In the genomic region with DNA sequence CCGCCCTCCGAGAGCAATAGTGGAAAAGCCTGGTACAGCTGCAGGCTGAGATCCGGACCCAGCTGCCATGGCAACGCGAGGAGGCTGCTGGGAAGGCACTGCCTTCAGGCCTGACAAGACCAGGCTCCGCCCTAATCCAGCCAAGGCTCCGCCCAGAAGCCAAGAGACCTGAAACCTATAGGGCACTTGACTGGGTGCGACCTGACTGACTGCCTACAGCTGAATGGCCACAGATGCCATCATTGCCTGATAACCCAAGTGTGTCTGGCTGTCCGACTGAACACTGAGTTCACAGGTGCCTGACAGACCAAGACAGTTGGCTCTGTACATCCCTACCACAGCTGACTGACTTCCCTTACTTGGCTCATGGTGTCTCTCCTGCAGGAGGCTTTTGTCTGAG, we compare ENCODE assay signal across 7 mouse cellular contexts. TPM values are rescaled to one million over a fixed set of nuclear protein-coding genes. Genes with fewer than 3 reads are reported as not detected.
DNase-seq lines count a peak whose midpoint lies in the region; ATAC-seq and TF ChIP-seq lines count a peak whose summit lies in the region.

No protein-coding gene starts in this region.

- H3K9me3 ChIP-seq in ES-E14 (ENCODE audit: control insufficient read depth, insufficient read depth, low read depth, low read length) = no peaks in the 10 kb centered on the region
- no peaks in the 10 kb centered on the region for H3K9me3 ChIP-seq in forebrain, embryonic 13.5 days (replicated peaks)
- no peaks in the 10 kb centered on the region for H3K9me3 ChIP-seq in kidney, postnatal 0 days (replicated peaks; ENCODE audit: low read length)
- H3K9me3 ChIP-seq in liver, embryonic 13.5 days (replicated peaks) = no peaks in the 10 kb centered on the region
- no peaks in the 10 kb centered on the region for H3K9me3 ChIP-seq in neural tube, embryonic 15.5 days (replicated peaks)

- no peak overlapping the region for H3K9ac ChIP-seq in ES-E14 (ENCODE audit: insufficient read depth, low read depth, low read length, poor library complexity, severe bottlenecking)
- peak overlapping the region; percentile 50 for H3K9ac ChIP-seq in forebrain, embryonic 13.5 days
- no peak overlapping the region for H3K9ac ChIP-seq in kidney, postnatal 0 days (ENCODE audit: low read depth, low read length)
- no peak overlapping the region for H3K9ac ChIP-seq in liver, embryonic 13.5 days
- H3K9ac ChIP-seq in neural tube, embryonic 15.5 days (replicated peaks) = no peak overlapping the region; the same call in 1 of the 2 replicates

- H3K27ac ChIP-seq in ES-E14 (ENCODE audit: insufficient read depth, low read depth, low read length, poor library complexity, severe bottlenecking) = no peak overlapping the region
- peak overlapping the region; percentile 49; the same call in 1 of the 2 replicates for H3K27ac ChIP-seq in forebrain, embryonic 13.5 days
- H3K27ac ChIP-seq in kidney, postnatal 0 days = no peak overlapping the region
- no peak overlapping the region for H3K27ac ChIP-seq in liver, embryonic 13.5 days
- H3K27ac ChIP-seq in neural tube, embryonic 15.5 days (replicated peaks) = peak overlapping the region; percentile 70; the same call in 1 of the 2 replicates
- H3K27ac ChIP-seq in thymus, adult 2 months (ENCODE audit: control insufficient read depth, insufficient read depth, low read length) = no peak overlapping the region

- H3K36me3 ChIP-seq in ES-E14 (ENCODE audit: control insufficient read depth, insufficient read depth, low read length, poor library complexity, severe bottlenecking) = no peaks in the 10 kb centered on the region
- no peaks in the 10 kb centered on the region for H3K36me3 ChIP-seq in forebrain, embryonic 13.5 days (ENCODE audit: poor library complexity, severe bottlenecking)
- H3K36me3 ChIP-seq in kidney, postnatal 0 days (ENCODE audit: insufficient read depth, low read length) = no peaks in the 10 kb centered on the region
- no peaks in the 10 kb centered on the region for H3K36me3 ChIP-seq in liver, embryonic 13.5 days
- H3K36me3 ChIP-seq in neural tube, embryonic 15.5 days = no peaks in the 10 kb centered on the region
- no peaks in the 10 kb centered on the region for H3K36me3 ChIP-seq in thymus, adult 2 months (ENCODE audit: control insufficient read depth, insufficient read depth, low read length)

- TF ChIP-seq CTCF in kidney, postnatal 0 days (IDR thresholded peaks at IDR 0.05; ENCODE audit: low read depth) = no peak
- no peak for TF ChIP-seq CTCF in thymus, adult 2 months (IDR thresholded peaks at IDR 0.05; ENCODE audit: borderline replicate concordance, control insufficient read depth, extremely low read depth, insufficient read depth, low read length, poor library complexity)

- no peaks in the 10 kb centered on the region for H3K27me3 ChIP-seq in forebrain, embryonic 13.5 days
- no peaks in the 10 kb centered on the region for H3K27me3 ChIP-seq in kidney, postnatal 0 days (ENCODE audit: insufficient read depth, low read length)
- H3K27me3 ChIP-seq in liver, embryonic 13.5 days = 0 out of 2 replicates have a peak, but pooled peaks cover 2% of the 10 kb centered on the region
- no peaks in the 10 kb centered on the region for H3K27me3 ChIP-seq in neural tube, embryonic 15.5 days (replicated peaks)
- no peaks in the 10 kb centered on the region for H3K27me3 ChIP-seq in thymus, adult 2 months (ENCODE audit: control insufficient read depth, insufficient read depth, low read length)

- peaks cover 2 to 7% of the 10 kb centered on the region in 2 experiments; a peak in 2 of 4 replicates for H3K4me1 ChIP-seq in ES-E14 (ENCODE audit: control insufficient read depth in 2 of 2, insufficient read depth in 2 of 2, low read length in 2 of 2, poor library complexity in 1 of 2)
- H3K4me1 ChIP-seq in forebrain, embryonic 13.5 days = peaks cover 11% of the 10 kb centered on the region
- H3K4me1 ChIP-seq in kidney, postnatal 0 days (replicated peaks; ENCODE audit: insufficient read depth, low read length) = no peaks in the 10 kb centered on the region
- H3K4me1 ChIP-seq in liver, embryonic 13.5 days (replicated peaks) = peaks cover 7% of the 10 kb centered on the region
- H3K4me1 ChIP-seq in neural tube, embryonic 15.5 days = peaks cover 10% of the 10 kb centered on the region
- peaks cover 9% of the 10 kb centered on the region for H3K4me1 ChIP-seq in thymus, adult 2 months (replicated peaks; ENCODE audit: control insufficient read depth, insufficient read depth, low read length)

- TF ChIP-seq POLR2A in thymus, adult 2 months (IDR thresholded peaks at IDR 0.05; ENCODE audit: control insufficient read depth, extremely low read depth, insufficient read depth, low read length, poor library complexity) = no peak

- 5% methylated on average over 9 of the region's 9 CpGs for WGBS in forebrain, embryonic 13.5 days
- 5% methylated on average over 9 of the region's 9 CpGs for WGBS in kidney, postnatal 0 days
- 7% methylated on average over 9 of the region's 9 CpGs for WGBS in liver, embryonic 13.5 days (ENCODE audit: insufficient replicate concordance)
- WGBS in neural tube, embryonic 15.5 days = 4% methylated on average over 9 of the region's 9 CpGs
- WGBS in thymus, adult 2 months = 7% methylated on average over 9 of the region's 9 CpGs

- in situ Hi-C loops in ES-E14 (cut with MboI; ENCODE audit: low sequenced_read_pairs in 2 of 2, unreplicated experiment in 2 of 2) = no loop called here

- ATAC-seq in forebrain, embryonic 13.5 days = peak; percentile 94
- ATAC-seq in kidney, postnatal 0 days (replicated peaks; ENCODE audit: low FRiP score, low read depth) = peak; percentile 85
- peak; percentile 82 for ATAC-seq in liver, embryonic 13.5 days (ENCODE audit: low read depth)
- peak; percentile 93 for ATAC-seq in neural tube, embryonic 15.5 days (ENCODE audit: low FRiP score)

- H3K4me3 ChIP-seq in ES-E14 (ENCODE audit: insufficient read depth in 1 of 2, low read depth in 1 of 2, low read length in 2 of 2, poor library complexity in 1 of 2, severe bottlenecking in 1 of 2) = no peak overlapping the region
- H3K4me3 ChIP-seq in forebrain, embryonic 13.5 days = 0 out of 2 replicates have a peak overlapping the region, but pooled peaks have one; percentile 20
- no peak overlapping the region for H3K4me3 ChIP-seq in kidney, postnatal 0 days (replicated peaks; ENCODE audit: low read depth, low read length)
- no peak overlapping the region for H3K4me3 ChIP-seq in liver, embryonic 13.5 days (replicated peaks)
- H3K4me3 ChIP-seq in neural tube, embryonic 15.5 days (replicated peaks) = peak overlapping the region; percentile 12; the same call in 1 of the 2 replicates
- no peak overlapping the region for H3K4me3 ChIP-seq in thymus, adult 2 months (ENCODE audit: control insufficient read depth, insufficient read depth, low read length)

- DNase-seq in B cell, adult 2 months = peak; percentile 76 to 77
- DNase-seq in ES-E14 (ENCODE audit: low read depth, low spot score) = peak; percentile 90
- peak; percentile 61 for DNase-seq in kidney, postnatal 0 days (ENCODE audit: low spot score)
- DNase-seq in liver, embryonic 13.5 days = peak; percentile 61
- DNase-seq in thymus, adult 2 months = peak; percentile 55

- peak overlapping the region; percentile 51 for H3K4me2 ChIP-seq in forebrain, embryonic 13.5 days
- peak overlapping the region; percentile 23; the same call in 1 of the 2 replicates for H3K4me2 ChIP-seq in kidney, postnatal 0 days (ENCODE audit: low read length)
- H3K4me2 ChIP-seq in liver, embryonic 13.5 days = no peak overlapping the region
- peak overlapping the region; percentile 48 for H3K4me2 ChIP-seq in neural tube, embryonic 15.5 days

TF ChIP-seq in ES-E14, 5 proteins besides CTCF, POLR2A, EP300 and RAD21:
- TF ChIP-seq ZNF384 (IDR thresholded peaks at IDR 0.05; ENCODE audit: low read depth, low read length) (no peak), MAFK (IDR thresholded peaks at IDR 0.05; ENCODE audit: insufficient read depth, low read depth, low read length) (no peak), ZC3H11A (IDR thresholded peaks at IDR 0.05; ENCODE audit: borderline replicate concordance, low read depth, low read length) (peak; percentile 7; the same call in 1 of the 2 replicates), CHD2 (IDR thresholded peaks at IDR 0.05; ENCODE audit: low read depth, low read length) (no peak), HCFC1 (IDR thresholded peaks at IDR 0.05; ENCODE audit: borderline replicate concordance, insufficient read depth, low read length) (no peak)

RNA-seq across cellular contexts. Expression of a gene that starts 19.4 kb away (rescaled TPM):
- total RNA-seq in ES-E14 (2012; rRNA removed) = 20.5 and 27.3 TPM in 2 replicates
- 5.3 and 7.1 TPM in 2 replicates for polyA plus RNA-seq in forebrain, embryonic 13.5 days (2015; fragmentation: Nextera tagmentation; extraction: Ambion mirVana)
- polyA plus RNA-seq in kidney, postnatal 0 days (2015; fragmentation: Nextera tagmentation; extraction: Ambion mirVana) = 1.6 and 2.0 TPM in 2 replicates
- 0.43 and 0.46 TPM in 2 replicates for polyA plus RNA-seq in liver, embryonic 13.5 days (2015; fragmentation: Nextera tagmentation; extraction: Ambion mirVana)
- polyA plus RNA-seq in neural tube, embryonic 15.5 days (2015; fragmentation: Nextera tagmentation; extraction: Ambion mirVana) = 12.3 and 14.8 TPM in 2 replicates
- 3.7 and 4.9 TPM in 2 replicates for polyA plus RNA-seq in thymus, adult 2 months (2012; rRNA removed)

Comparison
In these comparisons a context has a peak if more than half of its experiments do, and no peak if none do; other contexts are left out.
1. H3K27ac ChIP-seq: peak in forebrain, embryonic 13.5 days (single experiment) and neural tube, embryonic 15.5 days (single experiment); none in ES-E14 (single experiment), kidney, postnatal 0 days (single experiment), liver, embryonic 13.5 days (single experiment) and thymus, adult 2 months (single experiment).
2. H3K4me3 ChIP-seq: peak in forebrain, embryonic 13.5 days (single experiment) and neural tube, embryonic 15.5 days (single experiment); none in ES-E14 (0 of 2), kidney, postnatal 0 days (single experiment), liver, embryonic 13.5 days (single experiment) and thymus, adult 2 months (single experiment).
3. Peak in every context shown above with its lines, with median percentiles within 50 percentile points of each other: DNase-seq and ATAC-seq.